Mouse (Mus musculus) kidney, adult 2 months (tissue): ENCODE measurements at regions not wholly inside any gene's neighbourhood (a gene's known extent, or its start where the extent isn't known, plus 50 kb on each side); places are given as distances from the start of the nearest gene placed in this dataset.

Experiments
- CTCF ChIP-seq: fragments of 200-500 bp; conservative IDR thresholded peaks from 2 replicates; pipeline ENCODE4 v1.5.1; 2011; ENCODE audit warnings: low read depth, mild to moderate bottlenecking, control low read depth, low read length, moderate library complexity, mixed read lengths; ENCODE audit not compliant: insufficient read depth, insufficient read length
- POLR2A ChIP-seq: fragments of 200-500 bp; IDR thresholded peaks from one replicate; pipeline ENCODE4 v1.6.1; 2011; ENCODE audit warnings: low read depth, low read length, control low read depth

DNA sequence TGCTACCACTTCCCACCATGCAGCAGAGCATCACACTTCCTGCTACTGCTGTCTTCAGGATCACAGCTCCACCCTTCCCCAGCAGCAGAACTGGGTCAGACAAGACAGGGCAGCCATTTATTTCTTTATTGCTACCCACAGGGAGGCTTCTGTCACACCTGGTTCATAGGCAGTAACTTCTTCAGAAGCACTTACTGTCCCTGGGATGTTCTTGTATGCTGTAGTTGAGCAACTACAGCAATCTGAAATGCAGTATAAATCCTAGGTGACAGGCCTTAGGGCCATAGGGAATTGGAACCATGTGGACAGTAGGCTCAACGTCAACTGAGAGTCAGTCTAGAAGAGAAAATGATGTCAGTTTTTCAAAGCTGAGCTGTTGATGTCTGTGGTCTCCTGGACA is 179.5 kb upstream of the Mast4 start:
- no peak for TF ChIP-seq POLR2A
- no peak for TF ChIP-seq CTCF
